Mouse (Mus musculus) ES-Bruce4 (cell line): ENCODE results near the gene Cmc1. TPM values are rescaled to one million over a fixed set of nuclear protein-coding genes. Genes with fewer than 3 reads are reported as not detected.

Source experiments
- H3K27ac ChIP-seq: 2 replicates; pipeline ENCODE4 v1.5.1; 2012; ENCODE audit warnings: low read length, inconsistent platforms; ENCODE audit not compliant: insufficient read depth
- H3K27me3 ChIP-seq: 2 replicates; pipeline ENCODE4 v1.6.1; 2012; ENCODE audit warnings: mild to moderate bottlenecking, low read length, inconsistent platforms; ENCODE audit not compliant: control insufficient read depth, poor library complexity, insufficient read depth, severe bottlenecking
- H3K36me3 ChIP-seq: 2 replicates; pipeline ENCODE4 v1.6.1; 2012; ENCODE audit warnings: inconsistent platforms, mild to moderate bottlenecking, low read length, moderate library complexity; ENCODE audit not compliant: control insufficient read depth, poor library complexity, insufficient read depth, severe bottlenecking
- H3K4me1 ChIP-seq: one replicate; pipeline ENCODE4 v1.8.1; 2011; ENCODE audit warnings: low read length; ENCODE audit not compliant: control insufficient read depth, insufficient read depth
- H3K4me3 ChIP-seq: 2 replicates; pipeline ENCODE4 v1.5.1; 2011; ENCODE audit warnings: low read depth, mild to moderate bottlenecking, low read length
- H3K9ac ChIP-seq: 2 replicates; pipeline ENCODE4 v1.6.1; 2012; ENCODE audit warnings: low read depth, mild to moderate bottlenecking, inconsistent platforms; ENCODE audit not compliant: poor library complexity, severe bottlenecking
- H3K9me3 ChIP-seq: replicated peaks from 2 replicates; pipeline ENCODE4 v1.6.1; 2012; ENCODE audit warnings: mild to moderate bottlenecking, low read length, inconsistent platforms; ENCODE audit not compliant: control insufficient read depth, poor library complexity, insufficient read depth, severe bottlenecking
- CTCF ChIP-seq: IDR thresholded peaks from one replicate; pipeline ENCODE4 v1.8.1; 2011; ENCODE audit warnings: low read depth, low read length
- EP300 ChIP-seq: IDR thresholded peaks from 2 replicates; pipeline ENCODE4 v1.6.1; 2011; ENCODE audit warnings: low read depth, low read length; ENCODE audit not compliant: insufficient read depth
- POLR2A ChIP-seq: IDR thresholded peaks from one replicate; pipeline ENCODE4 v1.8.1; 2011; ENCODE audit warnings: low read length; ENCODE audit not compliant: insufficient read depth
- polyA plus RNA-seq: library from polyadenylated mRNA; stranded (reverse); fragments of >200 nt; gene quantifications from 2 replicates; pipeline ENCODE4 v1.2.4, GENCODE M21; 2011; ENCODE audit warnings: low read depth; ENCODE audit not compliant: missing spikeins, insufficient read depth, insufficient read length

The Cmc1 gene
- polyA plus RNA-seq, 1 experiment = 52.6 TPM

DNA sequence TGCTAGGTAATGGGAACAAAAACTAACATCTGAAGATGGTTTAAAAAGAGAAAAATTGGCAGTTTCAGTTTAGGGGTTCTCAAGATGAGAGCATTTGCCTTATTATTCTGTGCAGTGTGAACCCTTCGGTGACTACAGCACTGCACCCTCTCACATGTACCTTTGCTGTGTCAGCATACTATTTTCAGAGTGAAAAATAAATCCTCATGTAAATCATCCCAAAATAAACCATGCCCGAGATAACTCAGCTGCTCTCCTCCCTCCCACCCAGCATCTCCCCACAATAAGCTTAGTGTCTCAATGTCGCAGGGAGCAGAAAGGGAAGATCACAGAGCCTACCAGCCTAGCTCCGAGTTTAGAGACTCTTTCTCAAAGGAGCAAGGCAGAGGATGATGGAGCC lies 23.1 kb upstream of the Cmc1 start:
- Histone ChIP-seq H3K9me3 (no peaks in the 10 kb centered on the region), H3K9ac (no peak overlapping the region), H3K4me3 (no peak overlapping the region), H3K27ac (no peak overlapping the region), H3K4me1 (no peaks in the 10 kb centered on the region), H3K36me3 (no peaks in the 10 kb centered on the region), H3K27me3 (no peaks in the 10 kb centered on the region)
- TF ChIP-seq CTCF (no peak), EP300 (no peak), POLR2A (no peak)

- Histone ChIP-seq H3K27me3 (no peaks in the 10 kb centered on the region), H3K9ac (no peak overlapping the region), H3K27ac (no peak overlapping the region), H3K4me1 (no peaks in the 10 kb centered on the region), H3K9me3 (no peaks in the 10 kb centered on the region), H3K4me3 (no peak overlapping the region), H3K36me3 (no peaks in the 10 kb centered on the region)
- TF ChIP-seq EP300 = no peak
- peak; percentile 4 for TF ChIP-seq CTCF
Measured at GRCm38 (mm10) chr9:118168544-118168943, 18.6 kb upstream of the Cmc1 start.

GRCm38 (mm10) chr9:118167606-118168005 lies 17.6 kb upstream of the Cmc1 start:
- Histone ChIP-seq H3K27ac (no peak overlapping the region), H3K27me3 (no peaks in the 10 kb centered on the region)

GRCm38 (mm10) chr9:118161536-118161935 lies 11.6 kb upstream of the Cmc1 start:
- no peak for TF ChIP-seq CTCF
- no peak for TF ChIP-seq POLR2A
- TF ChIP-seq EP300 = no peak
- H3K4me1 ChIP-seq = no peaks in the 10 kb centered on the region
- no peaks in the 10 kb centered on the region for H3K9me3 ChIP-seq
- no peak overlapping the region for H3K4me3 ChIP-seq
- no peak overlapping the region for H3K27ac ChIP-seq
- H3K36me3 ChIP-seq = no peaks in the 10 kb centered on the region
- no peak overlapping the region for H3K9ac ChIP-seq
- no peaks in the 10 kb centered on the region for H3K27me3 ChIP-seq

More at GRCm38 (mm10) chr9:118167606-118168005, 17.6 kb upstream of the Cmc1 start:
- Histone ChIP-seq H3K4me3 (no peak overlapping the region), H3K9ac (no peak overlapping the region), H3K9me3 (no peaks in the 10 kb centered on the region), H3K4me1 (no peaks in the 10 kb centered on the region), H3K36me3 (no peaks in the 10 kb centered on the region)
- TF ChIP-seq EP300 (no peak), CTCF (no peak), POLR2A (no peak)

DNA sequence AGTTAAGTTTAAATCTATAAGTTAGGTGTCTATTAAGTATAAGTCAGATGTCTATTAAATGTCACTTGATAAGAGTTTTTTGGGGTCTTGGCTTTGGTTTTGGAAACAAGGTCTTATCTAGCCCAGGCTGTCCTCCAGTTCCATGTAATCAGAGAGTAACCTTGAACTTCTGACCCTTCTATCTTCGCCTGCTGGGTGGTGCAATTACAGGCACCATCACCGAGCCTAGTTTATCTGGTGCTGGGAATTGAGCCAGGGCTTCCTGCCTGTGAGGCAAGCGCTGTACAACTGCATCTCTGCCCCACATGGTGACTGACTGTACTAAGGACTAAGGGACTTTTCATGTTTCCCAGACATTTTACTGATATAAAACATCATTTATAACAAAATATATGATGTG lies 10.0 kb upstream of the Cmc1 start:
- Histone ChIP-seq H3K36me3 (no peaks in the 10 kb centered on the region), H3K4me3 (no peak overlapping the region), H3K4me1 (no peaks in the 10 kb centered on the region), H3K9ac (no peak overlapping the region), H3K27me3 (no peaks in the 10 kb centered on the region), H3K9me3 (no peaks in the 10 kb centered on the region), H3K27ac (no peak overlapping the region)
- TF ChIP-seq CTCF (no peak), POLR2A (no peak), EP300 (no peak)

DNA sequence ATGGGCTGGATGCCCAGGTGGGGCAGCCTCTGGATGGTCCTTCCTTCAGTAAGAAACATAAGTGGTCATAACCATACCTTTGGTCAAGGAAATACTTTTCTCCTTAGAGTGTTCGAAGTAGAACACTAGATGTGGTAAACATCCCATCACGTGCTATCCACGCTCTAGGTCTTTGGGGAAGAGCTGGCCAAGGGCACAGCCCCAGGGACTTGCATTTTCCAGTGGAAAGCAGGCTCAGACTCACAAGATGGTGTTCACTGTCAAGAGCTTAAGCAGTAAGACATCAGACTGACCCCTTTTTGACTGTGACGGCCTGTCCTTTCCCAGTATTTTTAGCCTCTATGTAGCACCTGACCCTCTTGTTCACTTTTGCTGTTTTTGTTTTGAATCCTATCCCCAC lies 8.2 kb upstream of the Cmc1 start:
- no peaks in the 10 kb centered on the region for H3K27me3 ChIP-seq
- no peak for TF ChIP-seq EP300
- no peak for TF ChIP-seq POLR2A
- no peak for TF ChIP-seq CTCF
- no peaks in the 10 kb centered on the region for H3K4me1 ChIP-seq
- H3K4me3 ChIP-seq = no peak overlapping the region
- no peaks in the 10 kb centered on the region for H3K9me3 ChIP-seq
- H3K27ac ChIP-seq = no peak overlapping the region
- no peaks in the 10 kb centered on the region for H3K36me3 ChIP-seq
- no peak overlapping the region for H3K9ac ChIP-seq
